Mouse (Mus musculus) cortical plate, adult 2 months (tissue): ENCODE results near the gene Ripor3.

Experiments used
- CTCF ChIP-seq: fragments of 200-500 bp; IDR thresholded peaks from 2 replicates; pipeline ENCODE4 v1.5.1; 2011; ENCODE audit warnings: mild to moderate bottlenecking, control low read depth, low read length; ENCODE audit not compliant: insufficient read depth; ENCODE audit errors: extremely low read depth
- POLR2A ChIP-seq: fragments of 200-500 bp; IDR thresholded peaks from 2 replicates; pipeline ENCODE4 v1.6.1; 2011; ENCODE audit warnings: mild to moderate bottlenecking, low read length, control low read depth; ENCODE audit not compliant: insufficient read depth; ENCODE audit errors: extremely low read depth

DNA sequence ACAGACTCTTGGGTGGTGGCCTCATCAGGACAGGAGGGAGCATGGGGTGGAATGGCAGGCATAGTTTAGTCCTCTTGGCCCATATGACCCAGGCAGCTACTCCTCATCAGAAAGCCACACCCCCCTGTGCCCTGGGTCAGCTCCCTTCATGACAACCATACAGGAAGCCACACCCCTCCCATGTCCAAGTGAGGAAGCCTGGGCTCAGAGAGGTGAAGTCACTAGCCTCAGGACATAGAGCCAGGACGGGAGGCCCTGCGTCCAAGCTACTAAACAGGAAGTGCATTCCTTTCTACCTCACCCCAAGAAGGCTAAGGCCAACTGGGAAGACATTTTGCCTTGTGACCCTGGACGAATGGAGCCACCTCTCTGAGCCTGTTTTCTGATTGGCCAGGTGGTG, 4.8 kb downstream of the Ripor3 start:
- TF ChIP-seq CTCF (no peak), POLR2A (no peak)
